Mouse (Mus musculus): Measurements from ENCODE around the gene Rhobtb3.
"Not testable (repeated sequence)": the region's sequence is repeated elsewhere in the genome, so short reads cannot be mapped to it uniquely, and the experiment has no call there.

Rhobtb3 gene

DNA sequence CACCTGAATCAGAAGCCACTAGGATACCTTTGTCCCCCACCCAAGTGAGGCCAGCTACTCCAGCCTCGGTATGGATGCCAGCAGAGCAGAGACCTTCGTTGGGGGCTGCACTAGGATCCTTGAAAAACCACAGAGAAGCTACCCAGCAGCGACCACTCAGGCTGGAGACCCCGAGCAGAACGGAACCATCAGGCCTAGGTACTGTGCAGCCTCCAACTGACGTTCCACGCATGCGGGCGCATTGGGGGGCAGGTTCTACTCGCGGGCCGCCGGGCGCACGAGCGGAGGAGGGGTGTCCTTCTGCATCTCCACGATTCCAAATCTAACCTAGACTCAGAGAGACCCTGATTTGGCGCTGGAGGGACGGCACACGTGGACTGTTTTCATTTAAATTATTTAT lies 13.7 kb downstream of the Rhobtb3 start:
- in situ Hi-C loops (cut with MboI, MseI) = no loop called here

DNA sequence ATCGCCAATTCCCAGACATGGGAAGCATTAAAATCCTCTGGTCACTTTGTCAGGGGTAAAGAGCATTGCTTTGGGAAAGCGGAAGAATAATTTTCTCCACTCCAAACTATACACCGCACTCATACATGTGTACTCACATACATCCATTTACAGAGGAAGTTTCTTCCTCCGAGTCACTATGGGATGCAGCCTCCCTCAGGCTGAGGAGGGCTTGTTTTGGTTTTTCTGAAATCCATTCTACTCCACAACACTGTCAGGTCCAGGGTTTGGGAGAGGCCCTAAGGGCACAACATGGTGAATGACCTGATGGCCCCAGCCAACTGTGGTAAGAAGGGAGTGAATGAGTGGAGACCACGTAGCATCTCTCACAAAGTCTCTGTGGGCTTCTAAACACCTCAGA lies 14.7 kb downstream of the Rhobtb3 start:
- in situ Hi-C loops (cut with MboI, MseI) = not testable (repeated sequence)

GRCm38 (mm10) chr13:75927951-75928350 lies 15.8 kb downstream of the Rhobtb3 start:
- in situ Hi-C loops (cut with MboI, MseI) = no loop called here

DNA sequence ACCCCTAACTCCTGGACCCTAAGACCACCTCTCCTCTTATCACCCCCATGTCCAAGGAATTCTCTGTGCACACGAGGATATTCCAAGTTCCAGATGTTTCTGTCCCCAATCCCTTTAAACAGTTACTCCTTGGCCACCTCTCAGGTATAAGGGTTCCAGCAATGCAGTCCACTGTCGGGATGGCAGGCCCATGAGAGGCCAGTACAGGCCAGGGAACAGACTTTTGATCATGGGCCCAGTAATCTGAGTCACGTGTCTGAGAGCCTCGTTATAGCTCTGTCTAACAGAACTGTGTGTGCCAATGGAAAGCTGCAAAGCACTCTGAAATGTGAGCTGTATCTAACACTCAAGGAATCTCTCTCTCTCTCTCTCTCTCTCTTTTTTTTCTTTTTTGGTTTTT lies 29.6 kb downstream of the Rhobtb3 start:
- in situ Hi-C loops (cut with MboI, MseI) = loop anchor here in 1 of 2 experiments (10.0 kb wide), 1 partner anchor 61 kb away; no protein-coding TSS in a partner anchor

GRCm38 (mm10) chr13:75908187-75908586 lies 35.5 kb downstream of the Rhobtb3 start:
- in situ Hi-C loops (cut with MboI, MseI) = no loop called here

DNA sequence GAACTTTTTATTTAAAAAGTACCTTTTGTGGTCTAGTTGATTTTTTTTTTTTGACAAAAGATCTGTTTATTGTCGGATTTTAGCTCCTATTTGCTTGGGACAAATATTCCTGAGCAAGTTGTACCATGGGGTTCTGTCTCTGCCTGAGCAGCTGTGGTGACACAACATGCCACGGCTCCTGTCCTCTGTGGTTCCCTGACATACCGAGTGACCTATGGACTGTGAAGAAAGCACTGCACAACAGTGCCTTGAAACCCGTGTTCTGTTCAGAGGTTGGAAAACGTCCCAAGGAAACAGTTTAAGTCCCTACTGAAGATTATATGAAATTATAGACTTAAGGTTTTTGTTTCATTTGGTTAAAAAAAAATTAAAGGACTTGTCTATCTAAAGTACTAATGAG lies 36.6 kb downstream of the Rhobtb3 start:
- in situ Hi-C loops (cut with MboI, MseI) = no loop called here

DNA sequence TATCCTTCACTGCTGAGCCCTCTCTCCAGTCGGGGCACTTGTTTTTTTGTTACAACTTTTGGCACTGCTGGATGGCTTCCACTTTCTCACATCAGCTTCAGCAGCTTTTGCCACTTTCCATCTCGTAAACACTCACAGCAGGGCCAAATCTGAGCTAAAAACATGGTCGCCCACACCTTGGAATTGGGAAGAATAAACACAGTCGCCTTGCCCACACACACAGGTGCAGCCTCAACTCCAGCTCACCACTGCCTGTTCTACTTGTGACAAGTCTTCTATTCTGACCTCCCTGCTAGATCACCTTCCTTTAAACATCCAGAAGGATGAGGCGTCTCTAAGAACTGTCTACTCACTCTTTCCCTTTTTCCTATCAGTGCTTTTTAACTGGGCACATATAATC lies 39.1 kb downstream of the Rhobtb3 start:
- in situ Hi-C loops (cut with MboI, MseI) = no loop called here

- in situ Hi-C loops (cut with MboI, MseI) = not testable (repeated sequence)
Measured at GRCm38 (mm10) chr13:75900928-75901327, 42.8 kb downstream of the Rhobtb3 start.

DNA sequence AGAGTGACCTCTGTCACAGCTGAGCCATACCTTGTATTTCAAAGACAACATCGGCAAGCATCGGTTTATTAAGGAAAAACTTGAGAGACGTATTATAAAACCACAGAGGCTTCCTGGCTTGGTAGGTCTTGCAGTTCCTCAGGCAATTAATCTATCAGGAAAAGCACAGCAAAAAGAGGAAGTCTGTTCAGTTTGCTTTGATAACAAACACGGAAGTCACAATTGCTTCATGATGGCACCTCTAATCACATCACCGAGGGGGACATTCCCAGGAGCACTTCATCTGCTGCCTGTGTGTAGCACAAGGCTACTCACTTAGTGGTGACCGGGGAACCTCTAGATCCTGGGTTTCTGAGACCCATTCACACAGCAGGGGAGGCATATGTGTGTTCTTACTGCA lies 50.8 kb downstream of the Rhobtb3 start:
- in situ Hi-C loops (cut with MboI, MseI) = loop anchor here in 1 of 2 experiments (5.0 to 10.0 kb wide), 2 partner anchors 46 to 868 kb away; no protein-coding TSS in a partner anchor

DNA sequence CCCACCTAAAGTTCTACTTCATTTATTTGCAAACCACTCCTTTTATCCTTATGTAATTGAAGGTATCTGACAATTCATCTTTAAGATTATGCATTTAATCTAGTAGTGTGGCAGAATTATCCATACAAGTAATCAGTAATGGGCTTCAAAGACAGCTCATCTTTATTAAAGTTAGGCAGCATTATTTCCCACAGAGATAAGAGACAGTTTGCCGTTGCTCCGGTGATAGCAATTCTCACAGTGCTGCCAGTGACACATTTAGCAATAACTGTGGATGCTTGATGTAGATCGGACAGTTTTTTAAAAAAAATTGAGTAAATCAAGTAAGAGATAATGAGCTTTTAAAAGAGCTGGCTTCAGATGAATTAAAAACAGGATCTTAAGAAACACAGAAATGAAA lies 51.4 kb downstream of the Rhobtb3 start:
- in situ Hi-C loops (cut with MboI, MseI) = loop anchor here in 1 of 2 experiments (5.0 to 10.0 kb wide), 2 partner anchors 45 to 867 kb away; no protein-coding TSS in a partner anchor

DNA sequence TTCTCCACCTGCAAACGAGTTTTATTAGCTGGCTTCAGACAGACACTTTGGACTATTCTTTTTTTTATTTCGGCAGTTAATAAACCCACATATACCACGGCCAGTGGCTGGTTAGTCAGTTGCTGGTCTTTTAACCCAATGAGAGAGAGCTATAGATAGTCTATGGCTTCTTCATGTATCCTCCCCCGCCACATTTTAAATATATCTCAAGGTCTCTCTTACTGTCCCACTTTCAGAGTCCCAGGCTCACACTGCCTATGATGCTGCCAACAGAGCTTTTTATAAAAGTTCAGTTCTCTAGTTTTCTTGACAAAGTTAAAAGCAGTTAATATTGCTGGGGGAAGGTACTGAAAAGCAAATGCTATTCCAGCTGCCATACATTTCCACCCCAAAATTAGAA lies 51.9 kb downstream of the Rhobtb3 start:
- in situ Hi-C loops (cut with MboI, MseI) = loop anchor here in 1 of 2 experiments (5.0 to 10.0 kb wide), 2 partner anchors 45 to 867 kb away; no protein-coding TSS in a partner anchor

DNA sequence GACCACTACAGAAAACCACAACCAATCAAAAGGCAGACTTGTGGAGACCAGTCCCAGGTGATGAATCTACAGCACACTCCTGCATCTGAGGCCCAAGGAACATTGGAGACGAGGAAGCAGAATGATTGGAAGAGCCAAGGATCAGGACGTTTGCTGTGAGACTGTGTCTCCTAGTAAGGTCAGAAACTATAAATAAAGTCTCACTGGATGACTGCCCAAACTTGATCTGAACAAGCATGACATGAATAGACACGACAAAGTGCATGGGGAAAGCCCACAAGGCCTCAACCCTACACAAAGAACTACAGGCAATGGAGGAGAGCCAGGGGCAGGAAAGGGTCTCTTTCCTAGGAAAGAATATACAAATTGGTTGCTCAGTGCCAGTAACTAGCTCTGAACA lies 59.9 kb downstream of the Rhobtb3 start:
- in situ Hi-C loops (cut with MboI, MseI) = loop anchor here (5.0 kb wide), 3 partner anchors 71 to 661 kb away; no protein-coding TSS in a partner anchor

DNA sequence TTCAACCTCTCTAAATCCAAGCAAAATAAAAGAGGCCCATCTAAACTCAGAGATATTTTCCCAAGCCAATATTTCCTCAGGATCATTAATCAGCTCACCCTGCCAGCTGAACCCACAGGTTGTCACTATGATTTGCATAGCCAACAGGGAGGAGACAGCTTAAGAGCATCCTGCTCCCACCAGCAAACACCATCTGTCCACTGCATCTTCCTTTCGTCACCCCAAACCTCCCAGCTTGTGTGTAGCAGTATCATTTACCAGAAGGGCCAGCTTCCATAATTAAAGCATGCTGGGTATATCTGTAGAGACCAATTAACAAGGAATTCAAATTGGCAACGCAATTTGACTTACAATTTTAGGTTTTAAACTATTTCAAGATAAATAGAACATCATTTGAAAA lies 63.2 kb downstream of the Rhobtb3 start:
- in situ Hi-C loops (cut with MboI, MseI) = loop anchor here (5.0 kb wide), 3 partner anchors 68 to 658 kb away; no protein-coding TSS in a partner anchor

- in situ Hi-C loops (cut with MboI, MseI) = loop anchor here (5.0 to 10.0 kb wide), 5 partner anchors 57 to 1015 kb away; no protein-coding TSS in a partner anchor
Measured at GRCm38 (mm10) chr13:75879756-75880155, 64.0 kb downstream of the Rhobtb3 start.

- in situ Hi-C loops (cut with MboI, MseI) = loop anchor here in 1 of 2 experiments (5.0 to 10.0 kb wide), 2 partner anchors 56 to 1013 kb away; no protein-coding TSS in a partner anchor
Measured at GRCm38 (mm10) chr13:75877907-75878306, 65.8 kb downstream of the Rhobtb3 start.

- in situ Hi-C loops (cut with MboI, MseI) = loop anchor here in 1 of 2 experiments (5.0 to 10.0 kb wide), 2 partner anchors 54 to 1012 kb away; no protein-coding TSS in a partner anchor
Measured at GRCm38 (mm10) chr13:75876592-75876991, 67.1 kb downstream of the Rhobtb3 start.

GRCm38 (mm10) chr13:75876188-75876587 lies 67.5 kb downstream of the Rhobtb3 start:
- in situ Hi-C loops (cut with MboI, MseI) = loop anchor here in 1 of 2 experiments (5.0 to 10.0 kb wide), 2 partner anchors 54 to 1011 kb away; no protein-coding TSS in a partner anchor

DNA sequence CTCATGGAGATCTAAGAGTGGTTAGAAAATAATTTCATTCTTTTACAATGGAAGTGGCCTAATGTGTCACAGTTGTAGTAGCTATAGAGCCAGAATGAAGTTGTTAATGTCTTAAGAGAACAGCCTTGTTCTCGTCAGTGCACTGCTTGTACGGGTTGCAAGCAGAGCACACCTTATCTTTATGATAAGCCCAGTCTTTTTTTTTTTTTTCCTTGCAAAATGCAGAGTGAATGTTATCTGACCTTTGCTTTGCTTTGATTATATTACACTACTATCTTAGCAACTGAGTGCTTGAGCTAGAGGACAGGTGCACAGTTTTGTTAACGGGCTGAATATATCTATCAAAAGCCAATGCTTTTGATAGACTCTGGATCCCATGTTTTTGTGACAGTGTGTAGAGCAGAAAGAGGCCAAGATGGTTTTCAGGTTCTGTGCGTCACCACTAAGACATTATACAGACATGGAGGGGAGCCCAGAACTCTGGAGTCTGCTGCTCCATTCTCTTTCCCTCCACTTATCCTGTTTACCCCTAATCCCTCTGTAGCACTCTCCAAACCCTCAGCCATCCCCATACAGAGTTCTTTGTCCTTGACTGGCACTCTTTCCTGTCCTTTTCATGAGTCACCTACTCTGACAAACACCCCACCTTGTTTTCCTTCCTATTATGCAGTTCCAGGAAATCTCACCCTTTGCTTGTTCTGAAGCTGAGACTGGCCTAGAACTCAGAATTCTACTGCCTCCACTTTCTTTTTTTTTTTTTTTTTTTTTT lies 68.9 kb downstream of the Rhobtb3 start:
- in situ Hi-C loops (cut with MboI, MseI) = loop anchor here in 1 of 2 experiments (5.0 to 10.0 kb wide), 2 partner anchors 52 to 1010 kb away; no protein-coding TSS in a partner anchor

GRCm38 (mm10) chr13:75867876-75868275 lies 75.8 kb downstream of the Rhobtb3 start:
- in situ Hi-C loops (cut with MboI, MseI) = no loop called here

DNA sequence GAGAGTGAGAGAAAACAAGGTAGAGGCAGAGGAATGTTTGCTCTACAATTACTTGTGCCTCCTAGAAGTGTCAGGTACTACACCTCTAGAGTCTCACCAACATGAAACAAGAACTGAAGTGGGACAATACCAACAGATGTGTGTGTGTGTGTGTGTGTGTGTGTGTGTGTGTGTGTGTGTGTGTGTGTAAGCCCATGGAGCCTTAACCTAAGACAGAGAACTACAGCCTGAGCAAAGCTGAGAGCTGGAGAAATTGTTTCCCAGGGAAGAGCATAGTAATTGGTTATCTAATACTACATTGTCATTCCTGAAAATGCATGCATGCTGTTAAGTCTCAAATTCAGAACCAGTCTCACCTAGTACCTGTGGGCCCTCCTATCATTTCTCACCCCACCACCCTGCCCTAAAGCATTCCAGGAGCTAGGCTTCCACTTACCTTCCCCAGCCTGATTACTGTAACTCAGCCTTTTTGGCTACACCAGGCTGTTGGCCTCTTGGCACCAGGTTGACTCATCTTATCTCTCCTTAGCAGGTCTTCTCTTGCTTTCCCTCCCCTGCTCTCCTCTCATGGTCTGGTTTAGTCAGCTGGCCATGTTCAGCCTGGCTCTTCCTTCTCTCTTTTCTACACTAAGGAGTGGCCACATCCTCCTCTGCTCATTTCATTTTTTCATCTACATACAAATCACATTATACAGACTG lies 78.1 kb downstream of the Rhobtb3 start:
- in situ Hi-C loops (cut with MboI, MseI) = no loop called here

DNA sequence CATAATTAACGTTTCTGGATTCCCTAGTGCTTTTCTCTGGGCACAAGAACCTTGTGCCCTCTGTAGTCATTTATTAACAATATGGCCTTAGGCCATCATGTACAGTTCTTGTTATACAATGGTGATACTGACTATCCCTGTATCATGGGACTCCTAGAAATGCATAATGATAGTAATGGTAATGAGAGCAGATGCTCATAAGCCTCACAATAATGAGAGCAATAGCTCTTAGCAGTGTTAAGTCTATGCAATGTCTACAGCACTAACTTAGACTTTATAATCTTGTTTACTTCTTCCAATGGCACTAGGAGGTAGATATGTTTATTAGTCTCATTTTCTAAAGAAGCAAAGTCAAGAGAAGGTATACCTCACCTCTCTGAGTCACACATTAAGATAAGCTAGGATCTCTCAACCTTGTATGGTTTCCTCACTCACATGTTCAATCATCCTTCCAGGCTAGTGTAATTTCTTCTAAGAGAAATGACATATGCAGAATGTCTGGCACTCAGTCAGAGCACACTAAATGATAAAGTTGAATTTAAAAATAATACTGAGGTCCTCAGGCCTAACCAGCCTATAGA lies 84.4 kb downstream of the Rhobtb3 start:
- in situ Hi-C loops (cut with MboI, MseI) = no loop called here

- in situ Hi-C loops (cut with MboI, MseI) = no loop called here
Measured at GRCm38 (mm10) chr13:75853118-75853517, 90.6 kb downstream of the Rhobtb3 start.
